Mouse (Mus musculus) stomach, embryonic 14.5 days (tissue): ENCODE measurements around the gene Blvrb. TPM values are rescaled to one million over a fixed set of nuclear protein-coding genes. Genes with fewer than 3 reads are reported as not detected.
A peak's percentile ranks its signal among the peaks of the same experiment; 100 is the strongest.

Source experiments
- ATAC-seq: fragments of 200-750 bp; cut with Nextera tagmentation; 2 replicates; pipeline ENCODE4 v1.8.0; 2017; ENCODE audit warnings: low read depth, moderate TSS enrichment; ENCODE audit not compliant: insufficient number of reproducible peaks, insufficient read depth, low FRiP score
- H3K27ac ChIP-seq: fragments of 300-500 bp; sonication (generic); 2 replicates; pipeline ENCODE4 v1.5.1; 2014; ENCODE audit warnings: mild to moderate bottlenecking, low read length, moderate library complexity, mixed read lengths
- H3K27me3 ChIP-seq: fragments of 300-500 bp; sonication (generic); 2 replicates; pipeline ENCODE4 v1.6.1; 2014; ENCODE audit warnings: low read length, control low read depth, mixed read lengths; ENCODE audit not compliant: control insufficient read depth, insufficient read depth
- H3K36me3 ChIP-seq: fragments of 300-500 bp; sonication (generic); 2 replicates; pipeline ENCODE4 v1.6.1; 2014; ENCODE audit warnings: mild to moderate bottlenecking, control low read depth, low read length, moderate library complexity, mixed read lengths; ENCODE audit not compliant: control insufficient read depth, insufficient read depth
- H3K4me1 ChIP-seq: fragments of 300-500 bp; sonication (generic); 2 replicates; pipeline ENCODE4 v1.6.1; 2014; ENCODE audit warnings: low read length, control low read depth, mixed read lengths; ENCODE audit not compliant: control insufficient read depth, insufficient read depth
- H3K4me2 ChIP-seq: fragments of 300-500 bp; sonication (generic); replicated peaks from 2 replicates; pipeline ENCODE4 v1.6.1; 2014; ENCODE audit warnings: low read depth, low read length, control low read depth
- H3K4me3 ChIP-seq: fragments of 300-500 bp; sonication (generic); 2 replicates; pipeline ENCODE4 v1.5.1; 2014; ENCODE audit warnings: low read depth, low read length, control low read depth
- H3K9ac ChIP-seq: fragments of 300-500 bp; sonication (generic); replicated peaks from 2 replicates; pipeline ENCODE4 v1.6.1; 2014; ENCODE audit warnings: low read depth, mild to moderate bottlenecking, control low read depth, low read length, moderate library complexity, mixed read lengths
- H3K9me3 ChIP-seq: fragments of 300-500 bp; sonication (generic); 2 replicates; pipeline ENCODE4 v1.6.1; 2016; ENCODE audit warnings: low read depth, low read length, control low read depth; ENCODE audit not compliant: control insufficient read depth
- WGBS: fragments of 180-500 bp; shearing (Covaris S2); extraction: QIAGEN DNeasy Blood & Tissue Kit; methylation state at CpG from one replicate; pipeline ENCODE4 v1.1.7; 2014; 5-methylcytosine and 5-hydroxymethylcytosine counted together
- polyA plus RNA-seq: library from polyadenylated mRNA; unstranded; fragments of >200 nt; fragmentation: Nextera tagmentation; extraction: Ambion mirVana; gene quantifications from 2 replicates; pipeline ENCODE4 v1.2.1, GENCODE M21; 2014

Blvrb gene
- polyA plus RNA-seq: 67.3 and 78.3 TPM in 2 replicates

DNA sequence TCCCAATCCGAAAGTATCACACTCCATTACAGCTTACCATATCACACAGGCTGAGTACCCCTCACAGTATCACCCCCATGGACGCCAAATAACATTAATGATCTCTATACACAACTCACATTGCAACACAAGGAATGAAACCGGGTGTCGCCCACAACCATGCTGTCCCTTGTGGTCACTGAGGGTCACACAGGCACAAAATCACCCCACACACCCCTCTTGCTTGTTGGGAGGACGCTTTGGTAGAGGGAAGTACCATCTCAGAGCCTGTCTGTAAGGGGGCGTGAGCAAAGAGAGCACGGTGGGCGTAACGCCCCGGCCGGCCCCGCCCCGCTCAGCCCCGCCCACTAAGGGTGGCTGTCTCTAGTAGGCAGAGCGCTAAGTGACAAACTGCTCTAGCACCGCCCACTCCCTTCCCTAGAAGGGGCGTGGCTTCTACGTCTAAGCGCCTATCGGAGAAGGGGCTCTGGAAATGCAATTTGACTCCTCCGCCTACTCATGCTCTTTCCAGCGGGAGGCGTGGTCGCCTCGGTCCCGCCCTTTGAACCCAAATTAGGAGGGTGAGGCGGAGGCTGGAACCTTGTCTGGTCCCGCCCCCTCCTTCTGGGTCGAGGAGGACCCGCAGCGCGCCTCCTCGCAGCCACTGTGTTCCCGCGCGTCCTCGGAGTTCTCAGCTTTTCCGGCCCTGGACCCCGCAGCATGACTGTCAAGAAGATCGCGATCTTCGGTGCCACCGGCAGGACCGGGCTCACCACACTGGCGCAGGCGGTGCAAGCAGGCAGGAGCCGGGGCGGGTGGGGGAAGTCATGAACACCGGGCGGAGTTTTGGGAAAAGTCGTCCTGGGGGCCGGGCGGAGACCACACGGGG lies at the start of gene Blvrb, which contains the start of gene Sptbn4:
TSS of gene Blvrb (plus strand) at position 560 of the 868 bp plus-strand sequence.
TSS of gene Sptbn4 (minus strand) at position 268 of the 868 bp plus-strand sequence.
- Histone ChIP-seq H3K36me3 (no peaks in the 10 kb centered on the region), H3K27ac (peak within 1 kb of the TSS; percentile 49), H3K4me2 (peak within 1 kb of the TSS; percentile 99), H3K27me3 (0 out of 2 replicates have a peak, but pooled peaks cover 5% of the 10 kb centered on the region), H3K4me3 (peak within 1 kb of the TSS; percentile 59), H3K4me1 (peaks cover 13% of the 10 kb centered on the region; the same call in 1 of the 2 replicates), H3K9ac (peak within 1 kb of the TSS; percentile 57), H3K9me3 (no peaks in the 10 kb centered on the region)
- 1% methylated on average over 54 of the region's 54 CpGs for WGBS
- ATAC-seq: peak; percentile 92

DNA sequence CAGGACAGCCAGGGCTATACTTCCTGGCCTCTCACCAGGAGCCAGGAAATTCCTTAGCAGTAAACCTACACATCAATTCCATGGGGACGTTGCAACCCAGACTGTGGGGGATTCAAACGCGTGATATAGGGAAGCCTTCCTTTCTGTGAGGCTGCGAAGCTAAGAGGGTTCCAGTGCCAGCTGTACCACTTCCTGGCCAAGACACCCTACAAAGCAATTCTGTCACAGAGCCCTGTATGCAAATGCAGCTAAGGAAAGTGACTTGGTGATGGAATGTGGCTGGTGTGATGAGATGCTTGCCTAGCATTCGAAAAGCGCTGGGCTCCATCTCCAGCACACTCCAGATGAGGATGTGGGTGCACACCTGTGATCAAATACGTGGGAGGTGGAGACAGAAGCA lies 47.2 kb upstream of the Blvrb start:
- Histone ChIP-seq H3K4me3 (no peak overlapping the region), H3K27ac (no peak overlapping the region), H3K4me1 (peaks cover 3% of the 10 kb centered on the region; the same call in 1 of the 2 replicates), H3K4me2 (no peak overlapping the region), H3K9ac (no peak overlapping the region), H3K9me3 (peaks cover 7% of the 10 kb centered on the region), H3K27me3 (peaks cover 37% of the 10 kb centered on the region), H3K36me3 (no peaks in the 10 kb centered on the region)
- 79% methylated on average over 7 of the region's 7 CpGs for WGBS
- ATAC-seq: no peak

DNA sequence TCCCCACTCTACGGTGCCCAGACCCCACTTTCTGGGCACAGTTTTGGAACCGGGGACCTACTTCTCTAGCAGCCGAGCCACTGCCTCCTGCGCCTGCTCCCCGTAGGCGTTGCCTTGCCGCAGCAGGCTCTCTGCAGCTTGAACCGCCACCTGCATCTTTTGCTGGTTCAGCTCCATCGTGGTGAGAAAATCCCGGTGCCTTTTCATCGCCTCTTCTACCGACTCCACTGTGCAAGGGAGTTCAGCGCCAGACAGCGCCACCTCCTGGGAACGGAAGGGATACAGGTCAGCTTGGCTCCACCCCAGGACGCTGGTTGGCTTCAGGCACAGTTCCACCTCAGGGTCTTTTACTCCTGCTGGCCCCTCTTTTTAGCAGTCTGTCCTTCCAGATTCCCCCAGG lies 45.1 kb upstream of the Blvrb start:
- Histone ChIP-seq H3K9ac (no peak overlapping the region), H3K9me3 (peaks cover 7% of the 10 kb centered on the region), H3K36me3 (no peaks in the 10 kb centered on the region), H3K4me2 (no peak overlapping the region), H3K27me3 (peaks cover 40% of the 10 kb centered on the region), H3K4me1 (peaks cover 3% of the 10 kb centered on the region; the same call in 1 of the 2 replicates), H3K4me3 (no peak overlapping the region), H3K27ac (no peak overlapping the region)
- ATAC-seq: peak; percentile 44; the same call in 1 of the 2 replicates
- 11% methylated on average over 16 of the region's 16 CpGs for WGBS

DNA sequence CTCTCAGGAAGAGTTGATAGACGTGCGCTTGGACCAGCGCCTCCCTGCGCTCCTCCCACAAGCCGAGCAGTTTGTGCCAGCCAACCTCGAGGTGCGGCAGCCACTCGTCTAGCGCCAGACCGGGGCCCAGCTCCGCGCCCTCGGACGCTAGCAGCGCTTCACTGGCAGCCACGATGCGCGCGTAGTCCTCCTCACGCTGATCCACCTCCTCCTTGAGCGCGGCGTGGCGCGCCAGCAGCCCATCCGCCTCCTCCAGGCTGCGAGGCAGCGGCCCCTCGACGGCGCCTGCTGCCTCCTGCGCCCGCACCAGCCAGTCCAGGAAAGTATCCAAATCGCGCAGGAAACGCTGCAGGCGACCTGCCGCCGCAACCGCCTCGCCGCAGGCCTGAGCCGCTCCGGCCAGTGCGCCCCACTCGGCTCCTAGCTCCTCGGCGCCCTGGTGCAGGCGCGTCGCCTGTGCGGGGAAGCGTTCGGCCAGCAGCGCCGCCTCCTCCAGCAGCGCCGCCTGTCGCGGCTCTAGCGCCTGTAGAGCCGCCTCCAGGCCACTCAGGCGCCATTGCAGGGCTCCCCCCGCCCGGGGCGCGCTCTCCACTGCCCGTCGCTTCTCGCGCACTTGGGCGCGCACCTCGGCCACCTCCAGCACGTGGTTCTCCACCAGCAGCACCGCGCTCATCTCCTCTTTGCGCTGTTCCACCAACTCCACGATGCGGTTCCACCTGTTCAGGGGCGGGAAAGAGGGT lies 43.4 kb upstream of the Blvrb start:
- Histone ChIP-seq H3K27ac (no peak overlapping the region), H3K4me1 (peaks cover 3% of the 10 kb centered on the region; the same call in 1 of the 2 replicates), H3K27me3 (peaks cover 51% of the 10 kb centered on the region), H3K4me2 (peak overlapping the region; percentile 33), H3K4me3 (peak overlapping the region; percentile 15; the same call in 1 of the 2 replicates), H3K36me3 (no peaks in the 10 kb centered on the region), H3K9me3 (peaks cover 7% of the 10 kb centered on the region), H3K9ac (no peak overlapping the region)
- WGBS: 4% methylated on average over 81 of the region's 81 CpGs
- no peak for ATAC-seq

DNA sequence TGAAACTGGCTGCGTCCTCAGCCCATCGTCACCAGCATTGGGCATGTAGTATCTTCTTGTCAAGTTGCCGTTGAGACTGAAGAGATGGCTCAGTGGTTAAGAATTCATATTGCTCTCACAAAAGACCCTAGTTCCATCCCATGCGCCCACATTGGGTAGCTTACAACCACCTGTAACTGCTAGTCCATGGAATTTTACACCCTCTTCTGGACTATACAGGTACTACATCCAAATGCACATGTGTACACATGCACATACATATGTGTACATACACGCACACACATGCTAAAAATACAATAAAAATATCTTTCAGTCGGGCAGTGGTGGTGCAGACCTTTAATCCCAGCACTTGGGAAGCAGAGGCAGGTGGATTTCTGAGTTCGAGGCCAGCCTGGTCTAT lies 41.3 kb upstream of the Blvrb start:
- no peak for ATAC-seq
- Histone ChIP-seq H3K36me3 (no peaks in the 10 kb centered on the region), H3K9me3 (peaks cover 7% of the 10 kb centered on the region), H3K9ac (no peak overlapping the region), H3K27ac (no peak overlapping the region), H3K4me3 (no peak overlapping the region), H3K4me1 (peaks cover 3% of the 10 kb centered on the region; the same call in 1 of the 2 replicates), H3K4me2 (no peak overlapping the region), H3K27me3 (peaks cover 51% of the 10 kb centered on the region)
- WGBS: 82% methylated on average over 7 of the region's 7 CpGs

DNA sequence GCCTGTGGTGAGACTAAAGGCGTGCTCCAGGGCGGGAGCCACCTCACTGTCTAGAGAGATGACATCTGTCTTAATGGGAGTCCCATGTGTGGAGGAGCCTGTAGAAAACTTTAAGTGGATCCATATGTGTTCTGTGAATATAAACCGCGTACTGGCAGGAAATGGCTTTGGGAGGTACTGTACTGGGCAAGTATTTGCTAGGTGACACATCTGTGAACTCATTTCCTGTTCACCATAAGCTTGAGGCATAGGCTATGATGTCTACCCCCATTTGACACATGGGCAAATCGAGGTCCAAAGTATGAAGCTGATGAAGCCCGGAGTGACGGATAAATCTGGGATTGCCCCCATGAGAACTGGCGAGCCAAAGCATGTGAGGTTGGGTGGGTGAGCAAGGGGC lies 40.0 kb upstream of the Blvrb start:
- no peak for ATAC-seq
- no peak overlapping the region for H3K9ac ChIP-seq
- peaks cover 3% of the 10 kb centered on the region; the same call in 1 of the 2 replicates for H3K4me1 ChIP-seq
- H3K9me3 ChIP-seq: peaks cover 7% of the 10 kb centered on the region
- WGBS: 43% methylated on average over 8 of the region's 8 CpGs
- H3K4me2 ChIP-seq: peak overlapping the region; percentile 89
- no peak overlapping the region for H3K27ac ChIP-seq
- no peaks in the 10 kb centered on the region for H3K36me3 ChIP-seq
- peaks cover 47% of the 10 kb centered on the region for H3K27me3 ChIP-seq
- peak overlapping the region; percentile 37; the same call in 1 of the 2 replicates for H3K4me3 ChIP-seq

DNA sequence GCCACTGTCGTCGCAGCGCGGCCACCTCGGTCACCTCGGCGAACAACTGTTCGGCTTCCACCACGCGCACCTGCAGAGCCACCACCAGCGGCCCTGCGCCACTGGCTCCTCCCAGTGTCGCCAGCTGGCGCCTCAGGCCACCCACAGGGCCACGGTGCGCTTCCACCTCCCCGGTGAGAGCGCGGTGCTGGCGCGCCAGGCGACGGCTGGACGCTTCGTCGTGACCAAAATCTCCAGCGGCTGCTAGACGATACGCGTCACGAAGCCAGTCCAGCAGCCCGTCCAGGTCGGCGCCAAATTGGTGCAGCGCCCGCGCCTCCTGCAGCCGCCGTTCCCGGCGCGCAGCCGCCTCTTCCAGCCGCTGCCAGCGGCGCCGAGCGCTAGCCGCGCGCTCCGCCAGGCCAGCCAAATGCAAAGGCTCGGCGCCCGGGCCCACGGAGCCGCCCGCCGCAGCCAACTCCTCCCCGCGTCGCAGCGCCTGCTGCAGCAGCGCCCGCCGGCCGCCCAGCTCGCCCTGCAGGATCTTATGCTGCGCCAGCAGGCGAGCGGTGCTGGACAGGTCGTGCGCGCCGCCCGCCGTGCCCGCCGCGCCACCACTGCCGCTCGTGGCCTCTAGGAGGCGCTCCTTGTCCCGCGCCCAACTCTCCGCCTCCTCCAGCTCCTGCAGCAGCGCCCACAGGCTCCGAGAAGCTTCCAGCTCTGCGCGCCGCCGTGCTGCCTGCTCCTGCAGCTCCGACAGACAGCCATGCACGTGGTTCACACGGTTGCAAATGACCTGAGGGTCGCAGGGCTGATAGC lies 39.2 kb upstream of the Blvrb start:
- no peaks in the 10 kb centered on the region for H3K9me3 ChIP-seq
- peak overlapping the region; percentile 89 for H3K4me2 ChIP-seq
- no peak overlapping the region for H3K27ac ChIP-seq
- peaks cover 39% of the 10 kb centered on the region for H3K27me3 ChIP-seq
- WGBS: 1% methylated on average over 95 of the region's 96 CpGs
- H3K4me1 ChIP-seq: peaks cover 3% of the 10 kb centered on the region; the same call in 1 of the 2 replicates
- peak overlapping the region; percentile 37 for H3K4me3 ChIP-seq
- no peaks in the 10 kb centered on the region for H3K36me3 ChIP-seq
- peak; percentile 81; the same call in 1 of the 2 replicates for ATAC-seq
- 0 out of 2 replicates have a peak overlapping the region, but pooled peaks have one; percentile 18 for H3K9ac ChIP-seq
